Mouse (Mus musculus) brain, embryonic 14.5 days (tissue): ENCODE measurements at regions not wholly inside any gene's neighbourhood (a gene's known extent, or its start where the extent isn't known, plus 50 kb on each side); places are given as distances from the start of the nearest gene placed in this dataset.

ENCODE experiments used
- CTCF ChIP-seq: fragments of 200-500 bp; IDR thresholded peaks from 2 replicates; pipeline ENCODE4 v1.5.1; 2012; ENCODE audit warnings: inconsistent platforms, mild to moderate bottlenecking, moderate library complexity, borderline replicate concordance; ENCODE audit not compliant: insufficient read depth, insufficient read length; ENCODE audit errors: extremely low read depth
- POLR2A ChIP-seq: fragments of 200-500 bp; IDR thresholded peaks from 2 replicates; pipeline ENCODE4 v1.6.1; 2012; ENCODE audit warnings: mild to moderate bottlenecking, inconsistent platforms, borderline replicate concordance; ENCODE audit not compliant: poor library complexity, insufficient read depth, insufficient read length, severe bottlenecking; ENCODE audit errors: extremely low read depth

- TF ChIP-seq POLR2A (no peak), CTCF (no peak)
Observed at GRCm38 (mm10) chr17:83093862-83094261, 121.2 kb upstream of the Pkdcc start.
